8 mouse cellular contexts compared by ENCODE assay signal in the genomic region with DNA sequence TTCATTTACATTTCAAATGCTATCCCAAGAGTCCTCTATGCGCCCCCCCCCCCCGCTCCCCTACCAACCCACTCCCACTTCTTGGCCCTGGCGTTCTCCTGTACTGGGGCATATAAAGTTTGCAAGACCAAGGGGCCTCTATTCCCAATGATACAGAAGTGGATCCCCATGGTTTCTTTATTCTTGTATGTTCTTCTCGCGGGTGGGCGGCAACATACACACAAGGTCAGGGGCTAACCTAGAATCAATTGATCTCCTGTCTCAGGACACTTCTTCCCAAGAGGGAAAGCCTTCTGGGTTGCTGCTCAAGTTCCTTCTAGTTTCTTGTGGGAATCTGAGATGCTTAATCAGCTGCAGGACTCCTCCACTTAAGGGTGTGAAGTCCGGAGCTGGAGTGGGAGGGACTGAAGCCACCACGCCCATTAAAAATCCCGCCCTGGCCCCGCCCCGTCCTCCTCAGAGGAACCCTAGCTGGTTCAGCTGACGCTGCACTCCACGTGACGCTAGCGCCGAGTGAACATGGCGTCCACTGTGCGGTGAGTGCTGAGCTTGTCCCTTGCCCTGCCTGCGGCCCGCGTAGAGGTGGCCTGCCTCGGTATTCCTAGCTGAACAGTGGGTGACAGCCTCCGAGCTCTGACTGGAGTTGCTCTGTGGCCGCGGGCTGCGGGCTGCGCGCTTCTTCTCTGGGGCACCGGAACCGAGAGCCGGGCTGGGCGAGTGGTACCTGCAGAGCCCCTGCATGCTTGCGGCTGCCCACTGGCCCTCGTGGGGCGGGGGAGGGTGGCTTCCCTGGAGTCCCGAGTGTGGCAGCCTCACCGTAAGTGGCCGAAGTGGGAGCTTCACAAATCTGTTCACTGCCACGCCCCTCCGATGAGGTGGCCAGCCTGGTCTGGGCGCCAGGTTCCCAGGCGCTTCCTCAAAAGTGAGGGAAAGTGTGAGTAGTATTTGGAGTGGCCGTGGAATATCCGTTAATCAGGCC. TPM values are rescaled to one million over a fixed set of nuclear protein-coding genes. Genes with fewer than 3 reads are reported as not detected.
DNase-seq lines count a peak whose midpoint lies in the region; ATAC-seq and TF ChIP-seq lines count a peak whose summit lies in the region.

Gene Pepd, plus strand, starts transcription at position 461 of the 979 bp plus-strand sequence.

- peaks cover 4% of the 10 kb centered on the region; the same call in 1 of the 2 replicates for H3K4me1 ChIP-seq in bone marrow macrophage, adult 2 months (ENCODE audit: control insufficient read depth, insufficient read depth, low read length)
- no peaks in the 10 kb centered on the region for H3K4me1 ChIP-seq in embryonic fibroblast, embryonic 13.5 days (ENCODE audit: control insufficient read depth, insufficient read depth, low read length)
- peaks cover 4% of the 10 kb centered on the region; the same call in 1 of the 2 replicates for H3K4me1 ChIP-seq in kidney, embryonic 14.5 days (ENCODE audit: control insufficient read depth, insufficient read depth, low read length)
- H3K4me1 ChIP-seq in liver, adult 2 months (ENCODE audit: control insufficient read depth, insufficient read depth, low read length), result peaks cover 6% of the 10 kb centered on the region; the same call in 1 of the 2 replicates

- no peaks in the 10 kb centered on the region for H3K36me3 ChIP-seq in kidney, embryonic 14.5 days (ENCODE audit: control insufficient read depth, insufficient read depth, low read length)
- H3K36me3 ChIP-seq in liver, adult 2 months (ENCODE audit: control insufficient read depth, insufficient read depth, low read length), result no peaks in the 10 kb centered on the region
- no peaks in the 10 kb centered on the region for H3K36me3 ChIP-seq in myocyte (ENCODE audit: control insufficient read depth, insufficient read depth)
- no peaks in the 10 kb centered on the region for H3K36me3 ChIP-seq in splenic B cell, adult 2 months (ENCODE audit: control insufficient read depth, insufficient read depth, low read length, poor library complexity, severe bottlenecking)

- TF ChIP-seq CTCF in bone marrow macrophage, adult 2 months (IDR thresholded peaks at IDR 0.05; ENCODE audit: low read depth, low read length), result no peak
- TF ChIP-seq CTCF in embryonic fibroblast, embryonic 13.5 days (IDR thresholded peaks at IDR 0.05; ENCODE audit: borderline replicate concordance, insufficient read depth, low read length), result no peak
- no peak for TF ChIP-seq CTCF in liver, adult 2 months (IDR thresholded peaks at IDR 0.05; ENCODE audit: low read depth, low read length)

- H3K4me2 ChIP-seq in kidney, embryonic 14.5 days (replicated peaks; ENCODE audit: low read depth, low read length), result peak within 1 kb of the TSS; percentile 68
- peak within 1 kb of the TSS; percentile 87 for H3K4me2 ChIP-seq in myocyte (ENCODE audit: low read depth)

- WGBS in kidney, embryonic 14.5 days, result 4% methylated on average over 44 of the region's 44 CpGs
- 9% methylated on average over 44 of the region's 44 CpGs for WGBS in liver, adult 2 months

- H3K27me3 ChIP-seq in kidney, embryonic 14.5 days (ENCODE audit: control insufficient read depth, insufficient read depth, low read length), result no peaks in the 10 kb centered on the region
- no peaks in the 10 kb centered on the region for H3K27me3 ChIP-seq in liver, adult 2 months (ENCODE audit: control insufficient read depth, insufficient read depth, low read length)
- H3K27me3 ChIP-seq in myocyte (ENCODE audit: control insufficient read depth, insufficient read depth, insufficient read length), result no peaks in the 10 kb centered on the region
- H3K27me3 ChIP-seq in splenic B cell, adult 2 months (ENCODE audit: control insufficient read depth, insufficient read depth, low read length, poor library complexity, severe bottlenecking), result no peaks in the 10 kb centered on the region

- peak; percentile 90 for ATAC-seq in kidney, embryonic 14.5 days (ENCODE audit: low FRiP score, low TSS enrichment)

- no peak; the same call in 1 of the 2 replicates for TF ChIP-seq POLR2A in bone marrow macrophage, adult 2 months (IDR thresholded peaks at IDR 0.05; ENCODE audit: borderline replicate concordance, low read depth, low read length)
- peak; percentile 96 for TF ChIP-seq POLR2A in embryonic fibroblast, embryonic 13.5 days (IDR thresholded peaks at IDR 0.05; ENCODE audit: low read depth, low read length)
- peak; percentile 75 for TF ChIP-seq POLR2A in liver, adult 2 months (IDR thresholded peaks at IDR 0.05; ENCODE audit: extremely low read depth, insufficient read depth, low read length)
- peak; percentile 98 for TF ChIP-seq POLR2A in myocyte (IDR thresholded peaks at IDR 0.05; ENCODE audit: insufficient read length, low read depth)

- H3ac ChIP-seq in myocyte (ENCODE audit: control insufficient read depth, insufficient read length), result peak within 1 kb of the TSS; percentile 18

- H3K4me3 ChIP-seq in bone marrow macrophage, adult 2 months (ENCODE audit: insufficient read depth, low read length), result peak within 1 kb of the TSS; percentile 83
- peak within 1 kb of the TSS; percentile 72 for H3K4me3 ChIP-seq in embryonic fibroblast, embryonic 13.5 days (ENCODE audit: insufficient read depth, low read length)
- peak within 1 kb of the TSS; percentile 91 for H3K4me3 ChIP-seq in kidney, embryonic 14.5 days (ENCODE audit: low read length)
- H3K4me3 ChIP-seq in liver, adult 2 months (ENCODE audit: insufficient read depth, low read depth, low read length), result peak within 1 kb of the TSS; percentile 90
- H3K4me3 ChIP-seq in myocyte, result peak within 1 kb of the TSS; percentile 38

- H3K79me2 ChIP-seq in liver, adult 2 months (ENCODE audit: control insufficient read depth, insufficient read depth, low read length), result peaks cover 7% of the 10 kb centered on the region; the same call in 1 of the 2 replicates
- peaks cover 20% of the 10 kb centered on the region for H3K79me2 ChIP-seq in myocyte (ENCODE audit: control insufficient read depth, insufficient read depth)

- peak within 1 kb of the TSS; percentile 72 for H3K9ac ChIP-seq in kidney, embryonic 14.5 days (ENCODE audit: low read depth, low read length)
- H3K9ac ChIP-seq in liver, adult 2 months (ENCODE audit: low read depth, low read length), result peak within 1 kb of the TSS; percentile 82

- DNase-seq in B cell, adult 2 months, result peak; percentile 82 to 84
- DNase-seq in heart, adult 9 months (ENCODE audit: low spot score in 2 of 2), result peak; percentile 75 to 82
- peak; percentile 83 for DNase-seq in liver, adult 2 months (ENCODE audit: extremely low read depth, low read depth, low spot score)
- DNase-seq in splenic B cell, adult 2 months (ENCODE audit: low read depth, low spot score), result peak; percentile 90

- H3K27ac ChIP-seq in bone marrow macrophage, adult 2 months (ENCODE audit: insufficient read depth, low read depth, low read length), result peak within 1 kb of the TSS; percentile 17; the same call in 1 of the 2 replicates
- no peak within 1 kb of the TSS for H3K27ac ChIP-seq in embryonic fibroblast, embryonic 13.5 days (ENCODE audit: insufficient read depth, low read length)
- H3K27ac ChIP-seq in kidney, embryonic 14.5 days (ENCODE audit: low read depth, low read length), result peak within 1 kb of the TSS; percentile 8; the same call in 1 of the 2 replicates
- peak within 1 kb of the TSS; percentile 36; the same call in 1 of the 2 replicates for H3K27ac ChIP-seq in liver, adult 2 months (replicated peaks; ENCODE audit: insufficient read depth, low read depth, low read length)

- peaks cover under 1% of the 10 kb centered on the region; the same call in 1 of the 2 replicates for H3K9me3 ChIP-seq in kidney, embryonic 14.5 days (ENCODE audit: control insufficient read depth, low read length)

TF ChIP-seq in myocyte, 11 proteins besides CTCF, POLR2A, EP300 and RAD21:
- TF ChIP-seq TCF3 (IDR thresholded peaks at IDR 0.05; ENCODE audit: insufficient read length, low read depth), result no peak
- TF ChIP-seq REST (IDR thresholded peaks at IDR 0.05; ENCODE audit: insufficient read depth, insufficient read length), result peak; percentile 51
- peak; percentile 98 for TF ChIP-seq USF1 (IDR thresholded peaks at IDR 0.05; ENCODE audit: low read depth)
- peak in 1 of 3 experiments; percentile 58 for TF ChIP-seq MYOD1 (IDR thresholded peaks at IDR 0.05; ENCODE audit: control insufficient read depth in 1 of 3, insufficient read length in 2 of 3, low read depth in 2 of 3)
- TF ChIP-seq MAX (IDR thresholded peaks at IDR 0.05; ENCODE audit: low read depth), result no peak
- TF ChIP-seq E2F4 (IDR thresholded peaks at IDR 0.05; ENCODE audit: insufficient read depth), result no peak
- TF ChIP-seq POLR2AphosphoS2 (IDR thresholded peaks at IDR 0.05; ENCODE audit: insufficient read length, low read depth), result peak; percentile 94
- TF ChIP-seq CEBPB (IDR thresholded peaks at IDR 0.05; ENCODE audit: insufficient read depth, poor library complexity, severe bottlenecking), result no peak
- TF ChIP-seq SRF (IDR thresholded peaks at IDR 0.05; ENCODE audit: control insufficient read depth, insufficient read length, low read depth), result no peak
- TF ChIP-seq MYOG (IDR thresholded peaks at IDR 0.05; ENCODE audit: control insufficient read depth in 1 of 3, insufficient read depth in 1 of 3, insufficient read length in 2 of 3, low read depth in 2 of 3), result peak in 2 of 3 experiments; percentile 38 to 61
- TF ChIP-seq TCF12 (IDR thresholded peaks at IDR 0.05; ENCODE audit: insufficient read depth, poor library complexity, severe bottlenecking), result no peak

RNA-seq across cellular contexts. Expression of gene Pepd, which starts in this region (rescaled TPM):
- polyA plus RNA-seq in bone marrow macrophage, adult 2 months (2012; ENCODE audit: insufficient read depth, insufficient read length, missing spikeins), result 59.6 and 73.4 TPM in 2 replicates
- polyA plus RNA-seq in embryonic fibroblast, embryonic 13.5 days (2011; ENCODE audit: insufficient read length, low read depth, missing spikeins), result 20.7 and 21.8 TPM in 2 replicates
- 109 and 122 TPM in 2 replicates for polyA plus RNA-seq in kidney, embryonic 14.5 days (2014; fragmentation: Nextera tagmentation; extraction: Ambion mirVana)
- total RNA-seq in liver, adult 2 months (2014; rRNA removed), result 63.4 and 71.9 TPM in 2 replicates
- 71.9 and 76.2 TPM in 2 replicates for polyA plus RNA-seq in liver, adult 2 months (2012; rRNA removed)
- polyA plus RNA-seq in myocyte (2012; fragmentation: generic; extraction: Trizol), result 82.1 TPM

Comparison
In these comparisons a context has a peak if more than half of its experiments do, and no peak if none do; other contexts are left out.
1. H3K4me3 ChIP-seq: peak in every context shown above with its lines; median percentile 91 in kidney, embryonic 14.5 days; 90 in liver, adult 2 months; 83 in bone marrow macrophage, adult 2 months; 72 in embryonic fibroblast, embryonic 13.5 days; 38 in myocyte.